Mouse (Mus musculus): ENCODE results near the gene Adamts17.

GRCm38 (mm10) chr7:66923595-66923994 lies 84.1 kb downstream of the Adamts17 start:
- TF ChIP-seq CTCF (IDR thresholded peaks at IDR 0.05; ENCODE audit: borderline replicate concordance, control insufficient read depth, extremely low read depth, insufficient read depth, low read length, poor library complexity), result no peak
- no peak for TF ChIP-seq POLR2A (IDR thresholded peaks at IDR 0.05; ENCODE audit: control insufficient read depth, extremely low read depth, insufficient read depth, low read length, poor library complexity)
